7 mouse cellular contexts compared by ENCODE assay signal in the genomic region with DNA sequence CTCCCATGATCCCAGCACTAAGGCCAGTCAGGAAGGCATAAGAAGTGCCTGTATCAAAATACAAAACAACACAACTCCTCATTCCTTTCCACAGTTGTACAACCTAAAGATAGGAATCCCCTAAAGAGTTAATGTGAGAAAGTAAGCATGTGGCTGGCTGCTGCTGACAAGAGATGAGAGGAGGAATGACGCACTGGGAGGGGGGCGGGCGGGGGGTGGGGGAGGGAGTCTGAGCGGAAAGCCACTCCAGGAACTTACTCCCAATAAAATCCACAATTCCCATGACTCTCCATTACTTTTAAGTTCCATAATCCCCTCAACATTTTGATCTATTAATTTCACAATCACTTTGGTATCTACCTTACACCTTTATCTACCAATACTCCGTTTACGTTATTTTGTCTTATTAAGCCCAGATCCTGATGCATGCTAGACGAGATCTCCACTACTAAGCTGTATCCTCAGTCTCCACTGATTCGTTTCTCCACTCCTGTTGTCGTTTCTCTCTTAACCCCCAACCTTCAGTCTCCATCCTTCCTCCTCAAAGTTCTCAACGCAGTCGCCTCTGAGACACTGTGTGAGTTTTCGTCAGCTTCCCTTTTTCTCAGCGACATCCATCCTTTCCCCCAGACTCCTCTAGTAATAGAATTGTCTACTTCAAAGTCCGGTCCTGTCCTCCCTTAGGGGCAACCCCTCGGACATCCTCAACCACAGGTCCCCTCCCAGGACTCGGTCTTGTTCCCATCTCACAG. TPM values are rescaled to one million over a fixed set of nuclear protein-coding genes. Genes with fewer than 3 reads are reported as not detected.
DNase-seq lines count a peak whose midpoint lies in the region; TF ChIP-seq lines count a peak whose summit lies in the region.

No protein-coding gene starts in this region.

- no peaks in the 10 kb centered on the region for H3K36me3 ChIP-seq in thymus, adult 2 months (ENCODE audit: control insufficient read depth, insufficient read depth, low read length)

- peak overlapping the region; percentile 90 for H3K4me3 ChIP-seq in thymus, adult 2 months (ENCODE audit: control insufficient read depth, insufficient read depth, low read length)
- H3K4me3 ChIP-seq in embryonic fibroblast, embryonic 13.5 days (ENCODE audit: insufficient read depth, low read length), result peak overlapping the region; percentile 98

- H3K4me1 ChIP-seq in thymus, adult 2 months (replicated peaks; ENCODE audit: control insufficient read depth, insufficient read depth, low read length), result peaks cover 4% of the 10 kb centered on the region
- H3K4me1 ChIP-seq in embryonic fibroblast, embryonic 13.5 days (ENCODE audit: control insufficient read depth, insufficient read depth, low read length), result no peaks in the 10 kb centered on the region

- TF ChIP-seq CTCF in thymus, adult 2 months (IDR thresholded peaks at IDR 0.05; ENCODE audit: borderline replicate concordance, control insufficient read depth, extremely low read depth, insufficient read depth, low read length, poor library complexity), result no peak
- TF ChIP-seq CTCF in embryonic fibroblast, embryonic 13.5 days (IDR thresholded peaks at IDR 0.05; ENCODE audit: borderline replicate concordance, insufficient read depth, low read length), result no peak

- no peaks in the 10 kb centered on the region for H3K27me3 ChIP-seq in thymus, adult 2 months (ENCODE audit: control insufficient read depth, insufficient read depth, low read length)

- DNase-seq in thymus, adult 2 months, result no peak
- DNase-seq in thymus, postnatal 4 days, result no peak
- DNase-seq in liver, result peak; percentile 49
- DNase-seq in retina, postnatal 1 day, result peak; percentile 4
- no peak for DNase-seq in adrenal gland, adult 2 months
- DNase-seq in cerebellum, adult 9-10 months, result no peak

- peak overlapping the region; percentile 45; the same call in 1 of the 2 replicates for H3K27ac ChIP-seq in thymus, adult 2 months (ENCODE audit: control insufficient read depth, insufficient read depth, low read length)
- H3K27ac ChIP-seq in embryonic fibroblast, embryonic 13.5 days (ENCODE audit: insufficient read depth, low read length), result peak overlapping the region; percentile 99

- under 1% methylated on average over 16 of the region's 16 CpGs for WGBS in thymus, adult 2 months

- no peak for TF ChIP-seq POLR2A in thymus, adult 2 months (IDR thresholded peaks at IDR 0.05; ENCODE audit: control insufficient read depth, extremely low read depth, insufficient read depth, low read length, poor library complexity)
- TF ChIP-seq POLR2A in embryonic fibroblast, embryonic 13.5 days (IDR thresholded peaks at IDR 0.05; ENCODE audit: low read depth, low read length), result no peak

RNA-seq across cellular contexts. Expression of a gene that starts 1.0 kb away (rescaled TPM):
- 36.5 and 37.8 TPM in 2 replicates for polyA plus RNA-seq in thymus, adult 2 months (2012; rRNA removed)
- 73.5 and 78.1 TPM in 2 replicates for polyA plus RNA-seq in embryonic fibroblast, embryonic 13.5 days (2011; ENCODE audit: insufficient read length, low read depth, missing spikeins)
- 10 to 100 TPM; 40.8 to 49.9 TPM for total RNA-seq in adrenal gland, adult 2 months (2021)
- polyA plus RNA-seq in adrenal gland, adult 2 months (2012; rRNA removed), result 16.4 and 18.7 TPM in 2 replicates

RNA-seq across cellular contexts. Expression of a gene that starts 5.1 kb away (rescaled TPM):
- polyA plus RNA-seq in thymus, adult 2 months (2012; rRNA removed), result 77.1 and 78.4 TPM in 2 replicates
- 37.2 and 40.4 TPM in 2 replicates for polyA plus RNA-seq in embryonic fibroblast, embryonic 13.5 days (2011; ENCODE audit: insufficient read length, low read depth, missing spikeins)
- total RNA-seq in adrenal gland, adult 2 months (2021), result 10 to 100 TPM; 52.4 to 64.0 TPM
- polyA plus RNA-seq in adrenal gland, adult 2 months (2012; rRNA removed), result 82.4 and 83.0 TPM in 2 replicates

RNA-seq across cellular contexts. Expression of a gene that starts 18.5 kb away (rescaled TPM):
- 1.8 and 3.6 TPM in 2 replicates for polyA plus RNA-seq in thymus, adult 2 months (2012; rRNA removed)
- not detected in 2 replicates for polyA plus RNA-seq in embryonic fibroblast, embryonic 13.5 days (2011; ENCODE audit: insufficient read length, low read depth, missing spikeins)
- total RNA-seq in adrenal gland, adult 2 months (2021), result under 1 TPM; 0.48 to 0.52 TPM
- 0.17 and 0.30 TPM in 2 replicates for polyA plus RNA-seq in adrenal gland, adult 2 months (2012; rRNA removed)

RNA-seq across cellular contexts. Expression of a gene that starts 28.0 kb away (rescaled TPM):
- 56.4 and 63.8 TPM in 2 replicates for polyA plus RNA-seq in thymus, adult 2 months (2012; rRNA removed)
- 43.5 and 51.5 TPM in 2 replicates for polyA plus RNA-seq in embryonic fibroblast, embryonic 13.5 days (2011; ENCODE audit: insufficient read length, low read depth, missing spikeins)
- total RNA-seq in adrenal gland, adult 2 months (2021), result 10 to 100 TPM; 33.4 to 37.0 TPM
- 17.6 and 18.6 TPM in 2 replicates for polyA plus RNA-seq in adrenal gland, adult 2 months (2012; rRNA removed)

RNA-seq across cellular contexts. Expression of a gene that starts 28.1 kb away (rescaled TPM):
- 13.1 and 14.1 TPM in 2 replicates for polyA plus RNA-seq in thymus, adult 2 months (2012; rRNA removed)
- 5.4 and 5.6 TPM in 2 replicates for polyA plus RNA-seq in embryonic fibroblast, embryonic 13.5 days (2011; ENCODE audit: insufficient read length, low read depth, missing spikeins)
- total RNA-seq in adrenal gland, adult 2 months (2021), result 1 to 10 TPM; 7.1 to 9.0 TPM
- 3.7 and 4.7 TPM in 2 replicates for polyA plus RNA-seq in adrenal gland, adult 2 months (2012; rRNA removed)

Comparison
In these comparisons a context has a peak if more than half of its experiments do, and no peak if none do; other contexts are left out.
1. DNase-seq: peak in liver (single experiment) and retina, postnatal 1 day (single experiment); none in thymus, adult 2 months (single experiment), thymus, postnatal 4 days (single experiment), adrenal gland, adult 2 months (single experiment) and cerebellum, adult 9-10 months (single experiment).